Comparison of ENCODE assay signal across 8 mouse cellular contexts in genomic region chr6:38635941-38636851, GRCm38 (mm10). TPM values are rescaled to one million over a fixed set of nuclear protein-coding genes. Genes with fewer than 3 reads are reported as not detected.
DNase-seq lines count a peak whose midpoint lies in the region; TF ChIP-seq lines count a peak whose summit lies in the region.

No protein-coding gene starts in this region.

- peak overlapping the region; percentile 60 for H3K4me3 ChIP-seq in lung, adult 2 months (replicated peaks; ENCODE audit: extremely low read depth, low read depth, low read length)

- no peak for TF ChIP-seq CTCF in lung, adult 2 months (IDR thresholded peaks at IDR 0.05; ENCODE audit: insufficient read depth, low read length)

- under 1% methylated on average over 71 of the region's 72 CpGs for WGBS in lung, adult 2 months

- intact Hi-C loops in gastrocnemius, postnatal 14 days (cut with DNase I; ENCODE audit: low total_unique reads): no loop called here

- H3K4me1 ChIP-seq in lung, adult 2 months (ENCODE audit: control insufficient read depth, insufficient read depth, low read length): peaks cover 3% of the 10 kb centered on the region; the same call in 1 of the 2 replicates

- no peak for TF ChIP-seq POLR2A in lung, adult 2 months (IDR thresholded peaks at IDR 0.05; ENCODE audit: borderline replicate concordance, extremely low read depth, low read depth, low read length)

- DNase-seq in ovary, postnatal 10 days (ENCODE audit: low spot score): peak; percentile 18
- DNase-seq in ovary, adult 18-20 months (ENCODE audit: low spot score): no peak
- peak; percentile 77 to 79 for DNase-seq in cerebellum, postnatal 10 days
- peak; percentile 48 for DNase-seq in gastrocnemius, postnatal 14 days
- DNase-seq in kidney, adult 11 months: peak; percentile 38
- DNase-seq in lung, adult 2 months: peak; percentile 45
- peak; percentile 51 for DNase-seq in ovary, postnatal 36 days (ENCODE audit: low spot score)
- no peak for DNase-seq in T-cell, adult 2 months (ENCODE audit: low spot score)

RNA-seq across cellular contexts. Expression of gene Klrg2, which starts 0.8 kb away (rescaled TPM):
- total RNA-seq in gastrocnemius, postnatal 14 days (2021): under 1 TPM; 0.09 to 0.27 TPM
- polyA plus RNA-seq in lung, adult 2 months (2012; rRNA removed): 4.0 and 5.3 TPM in 2 replicates

RNA-seq across cellular contexts. Expression of gene Clec2l, which starts 26.7 kb away (rescaled TPM):
- 1 to 10 TPM in 1 of 2 experiments, under 1 TPM in 1; 0.62 to 1.0 TPM for total RNA-seq in gastrocnemius, postnatal 14 days (2021)
- polyA plus RNA-seq in lung, adult 2 months (2012; rRNA removed): 0.50 and 1.1 TPM in 2 replicates

Comparison
In these comparisons a context has a peak if more than half of its experiments do, and no peak if none do; other contexts are left out.
1. DNase-seq: peak in ovary, postnatal 10 days (single experiment), cerebellum, postnatal 10 days (2 of 2), gastrocnemius, postnatal 14 days (single experiment), kidney, adult 11 months (single experiment), lung, adult 2 months (single experiment) and ovary, postnatal 36 days (single experiment); none in ovary, adult 18-20 months (single experiment) and T-cell, adult 2 months (single experiment).